Mouse (Mus musculus) small intestine, adult 2 months (tissue): ENCODE data around the gene Cdh22.

ENCODE experiments used
- CTCF ChIP-seq: fragments of 200-500 bp; IDR thresholded peaks from 2 replicates; pipeline ENCODE4 v1.5.1; 2012; ENCODE audit warnings: low read depth, mild to moderate bottlenecking, control low read depth, inconsistent platforms, low read length, moderate library complexity, mixed read lengths; ENCODE audit not compliant: insufficient replicate concordance, insufficient read length; ENCODE audit errors: extremely low read depth
- POLR2A ChIP-seq: fragments of 200-500 bp; IDR thresholded peaks from 2 replicates; pipeline ENCODE4 v1.6.1; 2012; ENCODE audit warnings: low read depth, mild to moderate bottlenecking, control low read depth, inconsistent platforms, low read length, moderate library complexity

DNA sequence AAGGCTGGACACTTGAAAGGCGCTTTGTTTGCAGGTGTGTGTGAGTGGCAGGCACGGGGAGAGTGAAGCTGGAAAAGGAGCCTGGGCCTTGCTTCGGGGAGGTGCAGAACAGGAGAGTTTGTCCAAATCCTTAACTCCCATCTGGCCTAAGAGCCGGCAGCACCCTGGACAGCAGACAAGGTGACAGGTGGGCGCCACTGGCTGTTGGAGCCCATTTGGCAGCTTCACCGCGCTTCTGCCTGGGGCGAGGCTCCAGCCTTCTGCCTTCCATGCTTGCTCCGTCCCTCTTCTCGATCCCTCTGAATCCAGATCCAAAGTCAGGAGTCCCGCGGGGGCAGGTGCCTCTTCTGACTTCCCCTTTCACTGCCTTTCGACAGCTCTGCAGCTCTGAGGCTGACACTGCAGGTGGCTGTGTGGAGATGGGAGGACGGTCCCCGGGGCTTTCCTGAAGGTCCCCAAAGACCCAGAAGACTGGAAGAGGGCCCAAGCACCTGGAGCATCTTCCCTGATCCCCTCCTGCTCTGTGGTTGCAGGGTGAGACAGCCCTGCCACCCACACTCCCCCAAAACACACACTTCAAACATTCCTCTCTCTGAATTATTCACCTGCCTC lies 5.0 kb upstream of the Cdh22 start:
- TF ChIP-seq CTCF (no peak), POLR2A (no peak)
